Mouse (Mus musculus): ENCODE measurements around the gene Kcnj6.
"Not testable (repeated sequence)": the region's sequence is repeated elsewhere in the genome, so short reads cannot be mapped to it uniquely, and the experiment has no call there.

Gene Kcnj6

DNA sequence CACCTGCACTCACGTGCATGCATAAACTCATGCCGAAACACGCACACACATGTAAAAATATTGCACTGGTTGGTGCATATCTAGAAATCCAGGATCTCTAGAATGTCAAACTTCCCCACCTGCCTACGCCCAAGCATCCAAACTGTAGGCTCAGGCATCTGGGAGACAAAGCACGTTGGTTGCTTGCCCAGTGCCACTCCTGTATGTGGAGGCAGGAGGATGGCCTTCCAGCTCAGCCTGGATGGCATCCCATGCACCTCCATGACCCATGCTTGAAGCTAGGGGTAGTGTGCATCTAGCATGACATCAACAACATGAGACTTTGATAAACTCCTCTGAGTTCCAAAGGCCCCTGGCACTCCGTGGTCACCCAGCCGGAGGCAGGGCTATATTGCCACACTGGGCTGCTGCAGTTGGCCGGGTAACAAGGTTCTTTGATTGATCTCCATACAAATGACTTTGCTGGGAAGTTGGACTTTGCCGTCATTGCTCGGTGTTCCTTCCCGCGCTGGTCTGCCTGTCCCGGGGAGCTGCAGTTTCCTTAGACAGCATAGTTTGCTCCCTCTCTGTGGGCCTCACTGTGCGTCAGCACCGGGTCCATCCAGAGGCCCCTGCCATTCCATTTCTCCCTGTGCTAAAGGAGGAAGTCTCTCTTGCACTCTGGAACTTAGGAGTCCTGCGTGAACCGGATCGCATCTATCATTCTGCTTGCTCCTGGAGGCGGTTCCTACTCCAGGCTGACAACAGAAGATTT is 144.9 kb downstream of the Kcnj6 start:
- ATAC-seq (ENCODE audit: low TSS enrichment) = peak; percentile 35; the same call in 1 of the 2 replicates

DNA sequence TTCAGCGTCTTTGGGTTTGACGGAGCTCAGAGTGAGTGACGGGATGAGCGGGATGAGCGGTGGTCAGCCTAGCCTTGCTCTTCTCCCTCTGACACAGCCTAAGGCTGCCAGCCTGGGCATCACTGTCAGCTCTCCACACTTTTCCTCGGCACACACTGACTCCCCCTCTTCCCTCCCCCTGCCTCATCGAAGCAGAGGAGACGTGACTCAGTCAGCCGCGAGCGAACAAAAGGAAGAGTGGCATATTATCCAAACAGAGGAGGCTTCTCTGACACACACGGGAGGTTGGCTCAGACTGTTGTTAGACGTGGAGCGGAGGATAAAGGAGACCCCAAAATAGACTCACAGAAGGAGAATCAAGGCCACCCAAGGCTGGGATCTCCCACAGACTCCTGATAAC is 147.1 kb downstream of the Kcnj6 start:
- peak; percentile 50 for ATAC-seq (ENCODE audit: low TSS enrichment)

DNA sequence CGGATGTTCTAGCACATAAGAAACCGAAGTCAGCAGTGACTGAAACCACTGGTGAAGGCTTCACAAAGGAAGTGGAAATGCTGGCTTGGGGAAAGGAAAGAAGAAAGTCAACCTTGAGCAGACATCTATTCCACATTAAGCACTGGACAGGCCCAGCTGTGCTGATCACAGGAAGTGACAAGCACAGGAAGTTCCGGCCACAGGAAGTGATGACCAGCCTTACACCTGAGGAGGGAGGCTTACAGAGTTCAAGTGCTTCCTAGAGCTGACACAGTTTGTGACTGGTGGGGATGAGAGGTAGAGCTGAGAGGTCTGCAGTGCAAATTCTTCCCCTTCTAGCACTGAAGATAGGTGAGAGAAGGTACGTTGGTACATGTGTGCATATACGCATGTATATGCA is 151.5 kb downstream of the Kcnj6 start:
- no peak for ATAC-seq (ENCODE audit: low TSS enrichment)

DNA sequence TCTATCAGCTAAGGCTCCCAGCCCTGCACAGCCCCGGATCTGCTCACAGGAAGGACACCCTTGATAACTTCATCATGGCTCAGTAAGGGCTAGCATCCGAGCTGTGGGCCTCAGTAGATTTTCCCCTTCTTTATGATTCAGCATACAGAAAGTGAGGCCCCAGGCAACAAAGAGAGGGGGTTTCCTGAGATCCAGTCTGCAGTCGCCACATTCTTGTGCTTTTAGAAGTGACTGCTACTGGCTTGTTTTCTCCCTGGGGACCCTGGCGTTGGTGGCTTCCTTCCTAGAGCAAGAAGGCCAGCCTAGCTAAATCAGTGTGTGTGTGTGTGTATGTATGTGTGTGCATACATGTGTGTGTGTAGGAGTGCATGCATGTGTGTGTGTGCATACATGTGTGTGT is 152.7 kb downstream of the Kcnj6 start:
- ATAC-seq (ENCODE audit: low TSS enrichment) = no peak

DNA sequence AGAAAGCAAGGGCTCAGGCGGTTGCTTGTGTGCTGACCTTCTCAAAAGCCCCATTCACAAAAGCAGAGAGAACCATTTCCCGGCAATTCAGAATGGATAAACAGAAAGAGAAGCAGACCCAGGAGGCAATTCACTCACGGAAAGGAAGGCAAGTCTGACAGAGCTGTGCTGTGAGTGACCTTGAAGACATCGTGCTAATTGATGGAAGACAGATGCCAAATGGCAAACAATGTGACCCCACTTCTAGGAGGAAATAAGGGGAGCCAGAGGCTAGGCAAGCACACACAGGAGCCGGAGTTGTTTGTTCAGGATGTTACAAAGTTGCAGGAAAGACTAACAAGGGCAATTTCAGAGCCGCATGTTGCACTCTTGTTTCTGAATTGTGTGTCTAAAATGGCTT is 158.1 kb downstream of the Kcnj6 start:
- ATAC-seq (ENCODE audit: low TSS enrichment) = no peak

DNA sequence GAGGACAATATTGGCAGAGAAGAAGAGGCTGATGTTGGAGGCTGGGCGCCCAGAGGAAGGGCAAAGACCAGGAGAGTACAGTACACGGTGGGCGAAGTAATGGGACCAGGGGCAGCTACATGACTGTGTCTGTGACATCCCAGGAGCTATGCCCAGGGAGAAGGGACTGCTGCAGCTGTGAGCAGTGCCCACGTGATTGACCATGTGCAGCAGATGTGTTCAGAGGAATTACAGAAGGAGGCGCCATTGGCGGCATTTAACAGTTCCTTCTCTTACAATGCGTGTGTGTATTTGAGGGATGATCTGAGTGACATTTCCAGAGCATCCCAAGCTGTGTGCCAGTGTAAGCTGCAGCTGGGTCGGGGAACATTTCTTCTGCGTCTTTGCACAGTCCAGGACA is 159.6 kb downstream of the Kcnj6 start:
- ATAC-seq (ENCODE audit: low TSS enrichment) = no peak

DNA sequence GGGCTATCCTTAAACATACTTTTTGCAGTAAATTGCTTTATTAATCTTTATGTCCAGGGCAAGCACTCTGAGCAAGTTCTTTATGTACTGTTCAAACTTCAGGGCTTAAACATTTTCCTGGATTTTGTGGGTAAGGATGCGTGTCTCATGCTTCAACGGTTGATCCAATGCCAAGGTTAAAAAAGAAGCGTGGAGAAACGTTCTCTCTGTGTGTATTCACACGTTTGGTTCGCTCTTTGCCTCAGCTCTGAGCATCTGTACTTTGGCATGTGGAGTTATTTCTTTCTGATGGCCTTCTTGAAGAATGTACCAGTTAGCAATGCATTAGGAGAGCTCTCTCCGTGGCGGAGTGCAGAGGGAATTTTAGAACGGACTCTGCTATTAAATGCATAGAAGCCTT is 163.0 kb downstream of the Kcnj6 start:
- ATAC-seq (ENCODE audit: low TSS enrichment) = peak; percentile 55

DNA sequence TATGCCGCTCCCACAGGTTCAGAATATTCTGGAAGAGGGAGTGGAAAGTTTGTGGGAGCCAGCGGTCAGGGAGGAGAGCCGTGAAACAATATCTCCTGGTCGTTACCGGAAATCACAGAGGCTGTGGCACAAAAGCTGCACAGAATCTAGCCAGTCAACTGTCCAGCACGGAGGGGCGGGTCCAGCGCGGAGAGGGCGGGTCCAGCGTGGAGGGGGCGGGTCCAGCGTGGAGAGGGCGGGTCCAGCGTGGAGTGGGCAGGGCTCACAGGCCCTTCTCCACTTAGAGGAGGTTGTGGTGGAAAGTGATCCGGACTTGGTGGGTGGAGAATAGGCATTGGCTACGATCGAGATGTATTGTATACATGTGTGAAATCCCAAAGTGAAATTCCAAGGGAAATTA is 169.3 kb downstream of the Kcnj6 start:
- no peak for ATAC-seq (ENCODE audit: low TSS enrichment)

DNA sequence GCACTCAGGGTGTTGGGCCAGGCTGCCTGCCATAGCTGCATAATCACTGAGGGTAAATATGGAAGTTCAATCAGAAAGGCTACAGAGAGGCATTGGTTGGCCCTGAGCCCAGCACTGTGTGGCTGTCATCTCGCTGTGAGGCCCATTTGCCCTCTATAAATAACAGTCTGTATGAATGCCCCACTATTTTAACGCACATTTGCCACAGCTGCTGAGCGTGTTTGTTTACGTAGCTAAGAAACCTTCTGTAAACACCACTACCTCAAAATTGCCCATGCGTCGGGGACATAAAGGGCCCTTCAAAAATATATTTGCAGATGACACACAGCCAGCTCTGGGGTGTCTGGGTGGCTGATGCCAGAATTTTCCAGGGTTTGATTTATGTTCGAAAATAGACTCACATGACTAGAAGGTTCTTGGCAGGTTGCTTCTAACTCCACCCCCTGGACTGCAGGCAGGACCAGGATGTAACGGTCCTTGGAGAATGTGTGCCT is 170.4 kb downstream of the Kcnj6 start:
- peak; percentile 24 for ATAC-seq (ENCODE audit: low TSS enrichment)

DNA sequence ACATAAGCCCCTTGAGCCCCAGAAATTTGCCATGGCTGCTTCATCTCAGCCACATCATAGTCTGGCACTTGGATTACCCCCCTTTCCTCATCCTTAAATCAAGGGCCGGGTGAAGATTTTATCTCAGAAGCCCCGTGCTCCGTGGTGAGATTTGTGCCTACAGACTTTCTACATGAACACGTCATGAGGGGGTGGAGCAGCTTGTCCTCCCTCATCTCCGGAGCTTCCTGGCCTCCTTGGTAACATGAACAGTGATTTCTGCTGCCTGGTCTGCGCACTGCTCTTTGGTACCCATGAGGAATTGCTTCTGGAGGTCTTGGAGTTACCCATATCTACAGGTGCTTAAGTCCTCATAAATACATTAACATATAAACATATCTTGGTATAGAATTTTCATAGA is 172.2 kb downstream of the Kcnj6 start:
- peak; percentile 75 for ATAC-seq (ENCODE audit: low TSS enrichment)

DNA sequence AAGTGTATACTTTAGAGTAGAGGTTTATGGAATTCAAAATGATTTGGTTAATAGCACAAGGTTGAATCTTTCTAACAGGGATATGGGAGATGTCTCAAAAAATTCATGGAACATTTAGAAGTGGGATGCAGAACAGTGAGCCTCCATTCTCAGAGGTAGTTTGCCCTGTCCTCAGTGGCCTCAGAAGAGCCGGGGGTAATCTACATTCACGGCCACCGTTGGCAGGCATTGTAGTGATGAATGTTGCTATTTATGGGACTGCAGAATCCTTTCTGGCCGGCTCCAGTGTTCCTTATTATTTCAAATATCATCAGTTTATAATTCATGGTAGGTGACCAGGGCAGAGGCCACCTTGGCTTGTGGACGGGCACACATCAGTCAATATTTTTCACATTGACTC is 174.9 kb downstream of the Kcnj6 start:
- ATAC-seq (ENCODE audit: low TSS enrichment) = no peak

DNA sequence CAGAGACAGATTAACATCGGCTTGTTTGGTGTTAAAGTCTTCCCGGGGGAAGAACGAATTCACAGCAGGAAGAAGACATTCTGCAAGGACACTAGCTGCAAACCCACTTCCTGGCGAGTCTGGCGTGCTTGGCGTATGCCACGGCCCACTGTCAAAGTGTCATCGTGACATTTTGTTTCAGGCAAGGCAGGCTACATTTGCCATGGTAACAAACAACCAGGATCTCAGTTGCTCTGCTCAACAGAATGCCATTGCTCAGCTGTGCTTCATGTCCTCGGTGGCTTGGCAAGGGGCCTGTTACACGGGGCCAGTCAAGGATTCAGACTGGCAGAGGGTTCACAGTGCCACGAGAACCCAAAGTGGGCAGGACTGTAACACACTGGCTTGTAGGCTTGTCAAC is 175.9 kb downstream of the Kcnj6 start:
- ATAC-seq (ENCODE audit: low TSS enrichment) = peak; percentile 28; the same call in 1 of the 2 replicates

DNA sequence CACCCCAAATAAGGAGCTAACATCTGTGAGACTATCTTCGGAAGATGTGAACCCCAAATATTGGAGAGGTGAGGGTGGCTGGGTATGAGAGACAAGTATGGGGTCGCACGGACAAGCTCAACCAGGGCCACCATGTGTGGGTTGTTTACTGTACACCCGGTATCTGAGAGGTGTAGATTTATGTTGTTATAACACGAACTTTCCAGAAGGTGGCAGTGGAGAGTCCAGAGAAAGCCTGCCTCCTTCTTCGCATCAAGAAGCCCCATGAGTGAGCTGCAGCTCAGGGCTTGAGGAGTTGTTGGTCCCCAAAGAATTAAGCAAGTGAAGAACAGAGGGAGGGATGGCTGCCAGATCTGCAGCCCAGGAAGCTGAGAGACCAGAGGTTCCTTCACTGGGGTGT is 181.1 kb downstream of the Kcnj6 start:
- ATAC-seq (ENCODE audit: low TSS enrichment) = peak; percentile 42

DNA sequence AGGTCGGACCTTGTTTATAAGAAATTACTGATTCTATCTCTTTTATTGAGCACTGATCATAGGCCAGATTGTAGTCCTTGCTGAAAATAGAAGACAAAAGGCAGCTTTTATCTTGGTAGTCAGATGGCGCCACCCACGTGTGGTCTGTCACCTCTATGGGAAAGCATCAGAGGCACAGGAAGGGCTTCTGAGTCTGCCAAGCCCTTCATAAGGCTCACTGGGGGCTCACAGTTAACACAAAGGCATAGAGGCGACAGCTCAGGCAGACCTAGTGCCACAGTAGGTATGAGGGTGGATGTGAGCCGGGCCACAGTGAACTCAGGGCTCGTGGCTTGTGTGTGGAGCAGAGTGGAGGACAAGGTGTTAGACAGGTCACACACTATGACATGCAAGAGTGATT is 181.6 kb downstream of the Kcnj6 start:
- ATAC-seq (ENCODE audit: low TSS enrichment) = peak; percentile 32

DNA sequence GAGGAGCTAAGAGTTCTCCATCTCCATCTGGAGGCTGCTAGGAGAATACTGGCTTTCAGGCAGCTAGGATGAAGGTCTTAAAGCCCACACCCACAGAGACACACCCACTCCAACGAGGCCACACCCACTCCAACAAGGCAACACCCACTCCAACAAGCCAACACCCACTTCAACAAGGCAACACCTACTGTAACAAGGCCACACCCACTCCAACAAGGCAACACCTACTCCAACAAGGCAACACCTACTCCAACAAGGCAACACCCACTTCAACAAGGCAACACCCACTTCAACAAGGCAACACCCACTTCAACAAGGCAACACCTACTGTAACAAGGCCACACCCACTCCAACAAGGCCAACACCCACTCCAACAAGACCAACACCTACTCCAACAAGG is 188.2 kb downstream of the Kcnj6 start:
- ATAC-seq (ENCODE audit: low TSS enrichment) = not testable (repeated sequence)

DNA sequence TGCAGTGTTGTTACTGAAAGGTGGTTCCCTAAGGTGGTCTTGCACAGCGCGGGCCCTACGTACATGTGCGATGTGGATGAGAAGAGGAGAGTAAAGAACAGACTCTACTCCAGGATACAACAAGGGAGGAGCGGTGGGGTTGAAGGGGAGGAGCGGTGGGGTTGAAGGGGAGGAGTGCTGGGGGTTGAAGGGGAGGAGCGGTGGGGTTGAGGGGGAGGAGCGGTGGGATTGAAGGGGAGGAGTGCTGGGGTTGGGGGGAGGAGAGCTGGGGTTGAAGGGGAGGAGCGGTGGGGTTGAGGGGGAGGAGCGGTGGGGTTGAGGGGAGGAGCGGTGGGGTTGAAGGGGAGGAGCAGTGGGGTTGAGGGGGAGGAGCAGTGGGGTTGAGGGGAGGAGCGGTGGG is 199.3 kb downstream of the Kcnj6 start:
- no peak for ATAC-seq (ENCODE audit: low TSS enrichment)

DNA sequence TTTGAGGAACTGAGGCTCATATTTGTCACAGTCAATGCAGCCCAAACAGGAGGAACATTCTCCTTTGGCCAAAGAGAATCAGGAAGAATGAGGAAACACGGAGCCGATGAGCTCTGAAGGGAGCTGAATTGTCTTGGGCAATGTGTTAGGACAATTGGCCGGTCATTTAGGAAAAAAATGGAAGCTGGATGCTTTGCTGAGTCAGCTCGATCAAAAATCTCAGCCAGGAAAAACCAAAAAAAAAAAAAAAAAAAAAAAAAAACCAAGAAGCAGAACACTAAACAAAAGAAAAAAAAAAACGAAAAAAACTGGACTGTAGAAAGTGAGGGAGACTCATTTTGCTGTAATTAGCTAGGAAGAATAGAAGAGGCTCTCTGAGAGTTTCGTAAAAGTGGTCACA is 200.1 kb downstream of the Kcnj6 start:
- no peak for ATAC-seq (ENCODE audit: low TSS enrichment)

DNA sequence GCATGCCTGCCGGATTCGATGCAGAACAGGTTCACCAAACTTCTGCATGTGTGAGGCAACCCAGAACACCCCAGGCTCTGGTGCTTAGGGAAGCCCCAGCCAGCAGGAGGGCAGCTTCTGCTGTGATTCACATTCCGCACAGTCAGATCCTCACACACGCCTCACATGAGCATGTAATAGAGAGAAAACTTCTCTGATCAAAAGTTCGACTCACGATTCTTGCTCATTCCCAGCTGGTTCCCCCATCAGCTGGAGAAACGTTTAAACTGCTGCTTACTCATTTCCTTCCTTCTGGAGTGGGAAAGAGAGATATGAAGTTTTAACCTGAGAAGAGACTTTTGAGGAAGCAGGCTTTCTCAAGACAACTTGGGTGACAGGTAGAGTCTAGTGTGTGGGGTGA is 204.5 kb downstream of the Kcnj6 start:
- ATAC-seq (ENCODE audit: low TSS enrichment) = peak; percentile 33; the same call in 1 of the 2 replicates

DNA sequence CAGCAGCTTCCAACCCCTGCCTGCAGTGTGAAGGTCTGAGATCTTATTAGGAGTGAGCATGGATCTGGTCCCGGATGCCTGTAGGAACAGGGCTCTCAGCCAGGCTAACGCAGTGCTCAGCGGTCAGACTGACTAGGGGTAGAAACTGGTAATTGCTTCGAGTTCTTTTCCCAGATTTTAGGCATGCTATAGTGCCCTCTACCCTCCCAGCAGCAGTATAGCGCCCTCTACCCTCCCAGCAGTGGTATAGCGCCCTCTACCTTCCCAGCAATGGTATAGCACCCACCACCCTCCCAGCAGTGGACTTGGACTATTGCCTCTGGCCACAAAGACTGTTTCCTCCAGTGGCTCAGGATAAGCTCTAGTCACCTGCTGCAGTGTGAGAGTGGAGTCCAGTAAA is 207.5 kb downstream of the Kcnj6 start:
- no peak for ATAC-seq (ENCODE audit: low TSS enrichment)

DNA sequence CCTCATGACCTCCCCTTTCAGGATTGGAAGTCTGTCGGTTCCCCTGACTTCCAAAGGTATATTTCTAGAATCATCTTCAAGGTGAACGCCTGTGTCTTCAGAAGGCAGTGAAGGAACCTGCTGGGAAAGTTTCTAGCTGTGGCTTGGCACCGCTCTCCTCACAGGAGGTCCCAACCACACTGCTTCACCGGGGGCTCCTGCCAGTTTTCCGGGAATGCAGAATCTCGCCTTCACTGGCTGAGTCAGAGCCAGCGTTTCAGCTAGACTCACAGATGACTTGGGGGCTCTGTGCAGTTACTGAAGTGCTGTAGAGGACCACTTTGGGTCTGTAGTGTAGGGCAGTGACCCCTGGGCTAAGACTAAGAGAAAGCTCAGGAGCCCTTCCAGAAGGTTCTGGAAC is 208.8 kb downstream of the Kcnj6 start:
- no peak; the same call in 1 of the 2 replicates for ATAC-seq (ENCODE audit: low TSS enrichment)

DNA sequence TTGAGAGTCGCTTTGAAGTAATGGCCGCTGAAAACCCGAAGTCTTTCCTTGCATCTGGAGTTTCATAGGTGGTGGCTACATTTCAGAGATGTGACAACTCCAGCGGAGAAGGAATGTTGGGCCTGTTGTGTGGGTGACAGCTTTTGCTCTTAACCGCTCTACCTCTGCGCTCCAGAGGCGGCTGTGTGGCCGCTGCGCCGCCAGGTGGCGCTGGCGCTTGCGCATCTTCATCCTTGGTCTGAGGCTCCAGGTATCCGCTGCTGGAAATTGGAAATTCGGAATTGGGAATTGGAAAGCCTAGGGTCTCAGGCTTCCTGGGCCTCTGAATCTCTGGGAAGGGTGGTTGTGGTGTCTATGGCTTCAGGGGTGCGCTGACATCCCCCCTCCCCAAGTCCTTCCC is 209.3 kb downstream of the Kcnj6 start:
- ATAC-seq (ENCODE audit: low TSS enrichment) = peak; percentile 62

DNA sequence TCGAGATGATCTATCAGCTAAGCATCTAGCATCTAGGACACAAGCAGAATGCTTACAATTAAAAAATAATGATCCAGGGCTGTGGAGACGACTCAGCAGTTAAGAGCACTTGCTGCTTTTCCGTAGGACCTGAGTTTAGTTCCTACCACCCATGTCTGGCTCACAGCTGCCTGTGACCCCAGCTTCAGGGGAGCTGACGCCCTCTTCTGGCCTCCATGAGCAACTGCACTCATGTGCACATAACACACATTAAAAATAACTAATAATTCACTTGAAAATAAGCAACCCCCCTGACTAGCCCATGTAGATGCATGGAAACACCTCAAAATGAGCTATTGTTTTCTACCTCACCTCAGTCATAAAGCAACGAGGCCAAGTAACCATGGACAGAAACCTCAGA is 211.6 kb downstream of the Kcnj6 start:
- ATAC-seq (ENCODE audit: low TSS enrichment) = no peak

DNA sequence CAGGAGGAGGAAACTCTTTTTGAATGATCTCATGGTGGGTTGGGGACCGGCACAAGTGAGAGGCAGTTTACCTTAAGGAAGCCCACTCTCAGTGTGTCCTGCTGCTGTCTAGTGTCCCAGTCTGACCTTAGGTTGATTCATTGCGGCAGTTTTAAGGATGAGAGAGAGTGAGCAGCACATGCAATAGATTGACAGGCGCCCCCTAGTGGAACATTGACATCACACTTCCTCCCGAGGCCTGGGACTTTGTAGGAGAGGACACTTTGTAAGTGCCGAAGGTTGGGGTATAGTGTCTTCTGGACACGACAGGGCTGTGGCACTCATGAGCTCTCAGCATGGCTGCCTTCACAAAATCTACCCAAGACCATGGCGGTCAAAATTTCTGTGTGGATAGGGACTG is 213.8 kb downstream of the Kcnj6 start:
- no peak for ATAC-seq (ENCODE audit: low TSS enrichment)

All from frontal cortex, adult (tissue).